Mouse (Mus musculus) Patski (cell line): ENCODE measurements around the gene Wdr60. TPM values are rescaled to one million over a fixed set of nuclear protein-coding genes. Genes with fewer than 3 reads are reported as not detected.

ENCODE experiments used
- ATAC-seq: fragments of 100-300 bp; one replicate; pipeline ENCODE4 v1.8.0; 2021
- CTCF ChIA-PET: fragments of 350-600 bp; sonication (Branson Sonifier 250); formaldehyde crosslinking; loops from one replicate; lab custom pipeline; 2022; ENCODE audit warnings: inconsistent platforms; lab: Charles Lee
- POLR2A ChIA-PET: fragments of 350-600 bp; sonication (Branson Sonifier 250); formaldehyde crosslinking; loops from one replicate; lab custom pipeline; 2022; ENCODE audit warnings: antibody characterized with exemption, inconsistent platforms; lab: Charles Lee
- DNase-seq: peaks from one replicate; pipeline ENCODE4 v3.0.0-alpha.2; 2011; ENCODE audit warnings: low read depth, low spot score
- H3K27me3 ChIP-seq: fragments of 371-371 bp; one replicate; pipeline ENCODE4 v1.5.1; 2021
- CTCF ChIP-seq: fragments of 100-300 bp; IDR thresholded peaks from one replicate; pipeline ENCODE4 v1.5.1; 2021
- in situ Hi-C: fragments of 300-500 bp; cut with MboI; formaldehyde crosslinking; loops from 3 replicates; pipeline ENCODE4 v1.11.1; 2018; ENCODE audit warnings: low pct_unique_long_range_greater_than_20kb, mixed read lengths
- polyA plus RNA-seq: library from polyadenylated mRNA; unstranded; gene quantifications from one replicate; pipeline ENCODE4 v1.2.3, GENCODE M21; 2021

Wdr60 gene
- polyA plus RNA-seq, 1 experiment from 2014 or later = 21.4 TPM

GRCm38 (mm10) chr12:116232061-116232460, 30.8 kb downstream of the Wdr60 start:
- peak; percentile 10 for ATAC-seq
- in situ Hi-C loops = no loop called here

GRCm38 (mm10) chr12:116231612-116232011, 31.2 kb downstream of the Wdr60 start:
- in situ Hi-C loops = no loop called here
- ChIA-PET CTCF (no interaction called here), POLR2A (no interaction called here)
- ATAC-seq (peak; percentile 68), DNase-seq (peak; percentile 58)
- no peaks in the 10 kb centered on the region for H3K27me3 ChIP-seq
- TF ChIP-seq CTCF = no peak

More at GRCm38 (mm10) chr12:116232061-116232460, 30.8 kb downstream of the Wdr60 start:
- ChIA-PET CTCF (interaction anchor here (0.7 kb wide), 1 partner anchor 30 kb away, joined by 3 read pairs; no protein-coding TSS in a partner anchor), POLR2A (no interaction called here)
- H3K27me3 ChIP-seq = no peaks in the 10 kb centered on the region
- no peak for DNase-seq
- no peak for TF ChIP-seq CTCF

GRCm38 (mm10) chr12:116229451-116229850, 33.4 kb downstream of the Wdr60 start:
- in situ Hi-C loops = no loop called here
- ChIA-PET CTCF (no interaction called here), POLR2A (no interaction called here)
- DNase-seq = no peak
- no peak for ATAC-seq
- TF ChIP-seq CTCF = no peak
- no peaks in the 10 kb centered on the region for H3K27me3 ChIP-seq

GRCm38 (mm10) chr12:116226289-116227057, 36.3 kb downstream of the Wdr60 start:
- H3K27me3 ChIP-seq = no peaks in the 10 kb centered on the region
- in situ Hi-C loops = no loop called here
- ChIA-PET CTCF (no interaction called here), POLR2A (no interaction called here)
- no peak for ATAC-seq
- no peak for TF ChIP-seq CTCF
- DNase-seq = no peak

- in situ Hi-C loops = no loop called here
- POLR2A ChIA-PET = no interaction called here
- no peak for TF ChIP-seq CTCF
- CTCF ChIA-PET = no interaction called here
- no peak for DNase-seq
- no peaks in the 10 kb centered on the region for H3K27me3 ChIP-seq
- no peak for ATAC-seq
Measured at GRCm38 (mm10) chr12:116223107-116223506, 39.7 kb downstream of the Wdr60 start.

- DNase-seq (no peak), ATAC-seq (no peak)
- H3K27me3 ChIP-seq = no peaks in the 10 kb centered on the region
- ChIA-PET CTCF (no interaction called here), POLR2A (no interaction called here)
- no peak for TF ChIP-seq CTCF
- in situ Hi-C loops = no loop called here
Measured at GRCm38 (mm10) chr12:116207486-116207885, 55.3 kb downstream of the Wdr60 start.

GRCm38 (mm10) chr12:116205726-116206125, 57.1 kb downstream of the Wdr60 start:
- in situ Hi-C loops = no loop called here
- POLR2A ChIA-PET = no interaction called here
- DNase-seq (peak; percentile 67), ATAC-seq (peak; percentile 76)
- no peaks in the 10 kb centered on the region for H3K27me3 ChIP-seq
- TF ChIP-seq CTCF = peak; percentile 32
- CTCF ChIA-PET = interaction anchor here (1.2 kb wide), 1 partner anchor 415 kb away, joined by 3 read pairs; no protein-coding TSS in a partner anchor

- ATAC-seq (peak; percentile 90), DNase-seq (peak; percentile 89)
- ChIA-PET CTCF (interaction anchor here (0.7 to 2.4 kb wide), 13 partner anchors 12 to 166 kb away, joined by 3 to 18 read pairs (median 4); no protein-coding TSS in a partner anchor), POLR2A (no interaction called here)
- in situ Hi-C loops = loop anchor here (5.0 kb wide), 1 partner anchor 130 kb away; no protein-coding TSS in a partner anchor
- H3K27me3 ChIP-seq = no peaks in the 10 kb centered on the region
- TF ChIP-seq CTCF = peak; percentile 82
Measured at GRCm38 (mm10) chr12:116202176-116202981, 60.4 kb downstream of the Wdr60 start.

- in situ Hi-C loops = no loop called here
- CTCF ChIA-PET = interaction anchor here (1.4 kb wide), 1 partner anchor 9 kb away, joined by 3 read pairs; no protein-coding TSS in a partner anchor
- ATAC-seq (no peak), DNase-seq (no peak)
- TF ChIP-seq CTCF = no peak
- no peaks in the 10 kb centered on the region for H3K27me3 ChIP-seq
- POLR2A ChIA-PET = no interaction called here
Measured at GRCm38 (mm10) chr12:116198791-116199190, 64.0 kb downstream of the Wdr60 start.

- CTCF ChIA-PET = no interaction called here
- no peak for TF ChIP-seq CTCF
- DNase-seq (no peak), ATAC-seq (no peak)
- H3K27me3 ChIP-seq = no peaks in the 10 kb centered on the region
- POLR2A ChIA-PET = no interaction called here
- in situ Hi-C loops = no loop called here
Measured at GRCm38 (mm10) chr12:116196221-116196620, 66.6 kb downstream of the Wdr60 start.
